Mouse (Mus musculus): ENCODE results near the gene Olfr645. TPM values are rescaled to one million over a fixed set of nuclear protein-coding genes. Genes with fewer than 3 reads are reported as not detected.

Olfr645 gene
- polyA plus RNA-seq (2014; fragmentation: Illumina TruSeq; extraction: RNeasy Lipid Tissue Mini Kit (QIAGEN cat#74804); ENCODE audit: low replicate concordance): not detected

DNA sequence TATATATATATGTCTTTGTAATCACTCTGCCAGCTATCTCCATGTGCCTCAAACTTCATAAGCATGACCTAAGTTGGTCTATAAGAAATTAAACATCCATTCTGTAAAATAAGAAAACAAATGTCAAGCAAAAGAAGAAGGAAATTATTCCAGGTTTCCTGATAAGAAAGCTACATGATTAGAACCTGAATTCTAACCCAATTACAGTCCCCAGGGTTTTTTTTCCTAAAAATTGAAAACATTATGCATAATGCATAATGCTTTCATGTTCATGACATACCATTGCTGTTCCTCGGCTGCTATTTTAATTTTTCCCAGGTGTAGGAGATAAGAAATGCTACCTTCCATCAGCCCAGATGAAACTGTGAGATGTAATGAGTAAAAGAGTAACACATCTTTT lies at the start of gene Olfr645:
TSS of gene Olfr645 (minus strand) at position 101 of the 400 bp plus-strand sequence.

GRCm38 (mm10) chr7:104129726-104130125 lies 44.5 kb upstream of the Olfr645 start, which contains the start of gene Ubqln5:
Gene Ubqln5 (minus strand): TSS chr7:104129826.

GRCm38 (mm10) chr7:104104757-104104972 lies 19.4 kb upstream of the Olfr645 start, which contains the start of gene Olfr646:
Gene Olfr646 (plus strand): TSS chr7:104104873.

DNA sequence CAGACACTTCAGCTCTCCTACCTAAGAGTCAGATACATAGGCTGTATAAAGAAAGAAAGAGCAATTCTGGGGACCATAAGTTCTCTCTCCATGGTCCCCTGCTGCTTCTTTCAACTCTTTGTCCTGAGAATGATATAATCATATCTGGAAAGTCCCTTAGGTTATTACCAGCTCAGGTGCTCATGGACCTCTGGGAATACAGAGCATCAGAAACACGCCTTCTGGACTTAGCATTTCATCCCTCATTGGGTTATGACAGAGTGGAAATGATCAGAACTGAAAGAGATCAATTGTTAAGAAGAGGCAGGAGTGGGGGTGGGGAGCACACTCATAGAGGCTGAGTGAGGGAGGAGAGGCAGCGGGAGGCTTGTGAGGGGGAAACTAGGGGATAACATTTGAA lies 13.5 kb downstream of the Olfr645 start, which contains the start of gene Olfr644:
TSS of gene Olfr644 (minus strand) at position 101 of the 400 bp plus-strand sequence.

GRCm38 (mm10) chr7:104061345-104061744 lies 23.9 kb downstream of the Olfr645 start, which contains the start of gene 4930516K23Rik:
Gene 4930516K23Rik (minus strand): TSS chr7:104061445.

GRCm38 (mm10) chr7:104052566-104052965 lies 32.7 kb downstream of the Olfr645 start, which contains the start of gene Olfr642:
Gene Olfr642 (minus strand): TSS chr7:104052666.

GRCm38 (mm10) chr7:104035145-104035544 lies 50.1 kb downstream of the Olfr645 start, which contains the start of gene Olfr641:
Gene Olfr641 (plus strand): TSS chr7:104035445.

Other genes starting within 250 kb of the Olfr645 start
- gene Hbb-bh2, start 244.9 kb downstream of the Olfr645 start, polyA plus RNA-seq (2014; fragmentation: Illumina TruSeq; extraction: RNeasy Lipid Tissue Mini Kit (QIAGEN cat#74804); ENCODE audit: low replicate concordance): not detected
- gene Hbb-bh1, start 242.3 kb downstream of the Olfr645 start, polyA plus RNA-seq (2014; fragmentation: Illumina TruSeq; extraction: RNeasy Lipid Tissue Mini Kit (QIAGEN cat#74804); ENCODE audit: low replicate concordance): not detected
- gene Hbb-y, start 232.2 kb downstream of the Olfr645 start, polyA plus RNA-seq (2014; fragmentation: Illumina TruSeq; extraction: RNeasy Lipid Tissue Mini Kit (QIAGEN cat#74804); ENCODE audit: low replicate concordance): not detected
- gene Olfr66, start 199.2 kb downstream of the Olfr645 start, polyA plus RNA-seq (2014; fragmentation: Illumina TruSeq; extraction: RNeasy Lipid Tissue Mini Kit (QIAGEN cat#74804); ENCODE audit: low replicate concordance): not detected
- not detected for gene Olfr64, start 191.0 kb downstream of the Olfr645 start, polyA plus RNA-seq (2014; fragmentation: Illumina TruSeq; extraction: RNeasy Lipid Tissue Mini Kit (QIAGEN cat#74804); ENCODE audit: low replicate concordance)
- gene Olfr65, start 182.0 kb downstream of the Olfr645 start, polyA plus RNA-seq (2014; fragmentation: Illumina TruSeq; extraction: RNeasy Lipid Tissue Mini Kit (QIAGEN cat#74804); ENCODE audit: low replicate concordance): not detected
- gene Olfr631, start 156.6 kb downstream of the Olfr645 start, polyA plus RNA-seq (2014; fragmentation: Illumina TruSeq; extraction: RNeasy Lipid Tissue Mini Kit (QIAGEN cat#74804); ENCODE audit: low replicate concordance): not detected
- gene Olfr632, start 151.1 kb downstream of the Olfr645 start, polyA plus RNA-seq (2014; fragmentation: Illumina TruSeq; extraction: RNeasy Lipid Tissue Mini Kit (QIAGEN cat#74804); ENCODE audit: low replicate concordance): not detected
- gene Olfr633, start 141.0 kb downstream of the Olfr645 start, polyA plus RNA-seq (2014; fragmentation: Illumina TruSeq; extraction: RNeasy Lipid Tissue Mini Kit (QIAGEN cat#74804); ENCODE audit: low replicate concordance): not detected
- not detected for gene Olfr635, start 114.3 kb downstream of the Olfr645 start, polyA plus RNA-seq (2014; fragmentation: Illumina TruSeq; extraction: RNeasy Lipid Tissue Mini Kit (QIAGEN cat#74804); ENCODE audit: low replicate concordance)
- gene Olfr638, start 86.7 kb downstream of the Olfr645 start, polyA plus RNA-seq (2014; fragmentation: Illumina TruSeq; extraction: RNeasy Lipid Tissue Mini Kit (QIAGEN cat#74804); ENCODE audit: low replicate concordance): not detected
- gene Olfr639, start 68.2 kb downstream of the Olfr645 start, polyA plus RNA-seq (2014; fragmentation: Illumina TruSeq; extraction: RNeasy Lipid Tissue Mini Kit (QIAGEN cat#74804); ENCODE audit: low replicate concordance): not detected
- not detected for gene Olfr640, start 59.9 kb downstream of the Olfr645 start, polyA plus RNA-seq (2014; fragmentation: Illumina TruSeq; extraction: RNeasy Lipid Tissue Mini Kit (QIAGEN cat#74804); ENCODE audit: low replicate concordance)
- gene Olfr641, start 50.0 kb downstream of the Olfr645 start, polyA plus RNA-seq (2014; fragmentation: Illumina TruSeq; extraction: RNeasy Lipid Tissue Mini Kit (QIAGEN cat#74804); ENCODE audit: low replicate concordance): not detected
- not detected for gene Olfr642, start 32.8 kb downstream of the Olfr645 start, polyA plus RNA-seq (2014; fragmentation: Illumina TruSeq; extraction: RNeasy Lipid Tissue Mini Kit (QIAGEN cat#74804); ENCODE audit: low replicate concordance)
- not detected for gene 4930516K23Rik, start 24.0 kb downstream of the Olfr645 start, polyA plus RNA-seq (2014; fragmentation: Illumina TruSeq; extraction: RNeasy Lipid Tissue Mini Kit (QIAGEN cat#74804); ENCODE audit: low replicate concordance)
- not detected for gene Olfr644, start 13.6 kb downstream of the Olfr645 start, polyA plus RNA-seq (2014; fragmentation: Illumina TruSeq; extraction: RNeasy Lipid Tissue Mini Kit (QIAGEN cat#74804); ENCODE audit: low replicate concordance)
- not detected for gene Olfr646, start 19.4 kb upstream of the Olfr645 start, polyA plus RNA-seq (2014; fragmentation: Illumina TruSeq; extraction: RNeasy Lipid Tissue Mini Kit (QIAGEN cat#74804); ENCODE audit: low replicate concordance)
- not detected for gene Ubqln5, start 44.4 kb upstream of the Olfr645 start, polyA plus RNA-seq (2014; fragmentation: Illumina TruSeq; extraction: RNeasy Lipid Tissue Mini Kit (QIAGEN cat#74804); ENCODE audit: low replicate concordance)
- not detected for gene Olfr643, start 51.9 kb upstream of the Olfr645 start, polyA plus RNA-seq (2014; fragmentation: Illumina TruSeq; extraction: RNeasy Lipid Tissue Mini Kit (QIAGEN cat#74804); ENCODE audit: low replicate concordance)
- not detected for gene Ubqln3, start 57.8 kb upstream of the Olfr645 start, polyA plus RNA-seq (2014; fragmentation: Illumina TruSeq; extraction: RNeasy Lipid Tissue Mini Kit (QIAGEN cat#74804); ENCODE audit: low replicate concordance)
- not detected for gene Ubqlnl, start 65.1 kb upstream of the Olfr645 start, polyA plus RNA-seq (2014; fragmentation: Illumina TruSeq; extraction: RNeasy Lipid Tissue Mini Kit (QIAGEN cat#74804); ENCODE audit: low replicate concordance)
- not detected for gene Olfm5, start 79.4 kb upstream of the Olfr645 start, polyA plus RNA-seq (2014; fragmentation: Illumina TruSeq; extraction: RNeasy Lipid Tissue Mini Kit (QIAGEN cat#74804); ENCODE audit: low replicate concordance)
- 0.19 TPM for gene Olfr648, start 97.9 kb upstream of the Olfr645 start, polyA plus RNA-seq (2014; fragmentation: Illumina TruSeq; extraction: RNeasy Lipid Tissue Mini Kit (QIAGEN cat#74804); ENCODE audit: low replicate concordance)
- gene Olfr649, start 110.5 kb upstream of the Olfr645 start, polyA plus RNA-seq (2014; fragmentation: Illumina TruSeq; extraction: RNeasy Lipid Tissue Mini Kit (QIAGEN cat#74804); ENCODE audit: low replicate concordance): not detected
- 2.7 TPM for gene Trim6, start 133.3 kb upstream of the Olfr645 start, polyA plus RNA-seq (2014; fragmentation: Illumina TruSeq; extraction: RNeasy Lipid Tissue Mini Kit (QIAGEN cat#74804); ENCODE audit: low replicate concordance)
- 39.9 TPM for gene Trim34a, start 159.0 kb upstream of the Olfr645 start, polyA plus RNA-seq (2014; fragmentation: Illumina TruSeq; extraction: RNeasy Lipid Tissue Mini Kit (QIAGEN cat#74804); ENCODE audit: low replicate concordance)
- gene Trim5, start 202.6 kb upstream of the Olfr645 start, polyA plus RNA-seq (2014; fragmentation: Illumina TruSeq; extraction: RNeasy Lipid Tissue Mini Kit (QIAGEN cat#74804); ENCODE audit: low replicate concordance): 27.1 TPM
- gene Trim12a, start 230.0 kb upstream of the Olfr645 start, polyA plus RNA-seq (2014; fragmentation: Illumina TruSeq; extraction: RNeasy Lipid Tissue Mini Kit (QIAGEN cat#74804); ENCODE audit: low replicate concordance): 70.7 TPM
- gene Trim34b, start 244.0 kb upstream of the Olfr645 start, polyA plus RNA-seq (2014; fragmentation: Illumina TruSeq; extraction: RNeasy Lipid Tissue Mini Kit (QIAGEN cat#74804); ENCODE audit: low replicate concordance): not detected